Mouse (Mus musculus) thymus, adult 2 months (tissue): Measurements from ENCODE around the gene Tmem121. TPM values are rescaled to one million over a fixed set of nuclear protein-coding genes. Genes with fewer than 3 reads are reported as not detected.

Source experiments
- DNase-seq: peaks from one replicate; pipeline ENCODE4 v3.0.0; 2021
- H3K27ac ChIP-seq: fragments of 200-500 bp; 2 replicates; pipeline ENCODE4 v1.5.1; 2012; ENCODE audit warnings: low read length, control low read depth; ENCODE audit not compliant: control insufficient read depth, insufficient read depth
- H3K27me3 ChIP-seq: fragments of 200-500 bp; 2 replicates; pipeline ENCODE4 v1.6.1; 2012; ENCODE audit warnings: mild to moderate bottlenecking, low read length, moderate library complexity, mixed read lengths; ENCODE audit not compliant: control insufficient read depth, insufficient read depth
- H3K36me3 ChIP-seq: fragments of 200-500 bp; 2 replicates; pipeline ENCODE4 v1.6.1; 2012; ENCODE audit warnings: mild to moderate bottlenecking, low read length, moderate library complexity; ENCODE audit not compliant: control insufficient read depth, insufficient read depth
- H3K4me1 ChIP-seq: fragments of 200-500 bp; replicated peaks from 2 replicates; pipeline ENCODE4 v1.6.1; 2012; ENCODE audit warnings: low read length; ENCODE audit not compliant: control insufficient read depth, insufficient read depth
- H3K4me3 ChIP-seq: fragments of 200-500 bp; 2 replicates; pipeline ENCODE4 v1.5.1; 2012; ENCODE audit warnings: mild to moderate bottlenecking, low read length, control low read depth, moderate library complexity; ENCODE audit not compliant: control insufficient read depth, insufficient read depth
- CTCF ChIP-seq: fragments of 200-500 bp; IDR thresholded peaks from 2 replicates; pipeline ENCODE4 v1.5.1; 2012; ENCODE audit warnings: mild to moderate bottlenecking, control low read depth, low read length, moderate library complexity, borderline replicate concordance; ENCODE audit not compliant: control insufficient read depth, poor library complexity, insufficient read depth; ENCODE audit errors: extremely low read depth
- POLR2A ChIP-seq: fragments of 200-500 bp; IDR thresholded peaks from 2 replicates; pipeline ENCODE4 v1.6.1; 2012; ENCODE audit warnings: mild to moderate bottlenecking, low read length, control low read depth, moderate library complexity; ENCODE audit not compliant: control insufficient read depth, poor library complexity, insufficient read depth; ENCODE audit errors: extremely low read depth
- WGBS: fragments of 180-500 bp; shearing (Covaris S2); methylation state at CpG from one replicate; pipeline ENCODE4 v1.1.7; 2018; 5-methylcytosine and 5-hydroxymethylcytosine counted together
- polyA plus RNA-seq: library from polyadenylated mRNA; depleted of rRNA; stranded (reverse); fragments of >200 nt; gene quantifications from 2 replicates; pipeline ENCODE4 v1.2.3, GENCODE M21; 2012

Tmem121 gene
- polyA plus RNA-seq, 1 experiment = 47.6 TPM

GRCm38 (mm10) chr12:113201301-113201700 is 15.6 kb downstream of the Tmem121 start:
- TF ChIP-seq CTCF = no peak
- TF ChIP-seq POLR2A = no peak
- Histone ChIP-seq H3K27ac (no peak overlapping the region), H3K36me3 (no peaks in the 10 kb centered on the region), H3K4me3 (no peak overlapping the region), H3K27me3 (no peaks in the 10 kb centered on the region), H3K4me1 (no peaks in the 10 kb centered on the region)
- 96% methylated on average over 4 of the region's 4 CpGs for WGBS
- DNase-seq = no peak

- TF ChIP-seq CTCF (no peak), POLR2A (no peak)
- Histone ChIP-seq H3K27ac (no peak overlapping the region), H3K4me3 (no peak overlapping the region), H3K36me3 (no peaks in the 10 kb centered on the region), H3K27me3 (no peaks in the 10 kb centered on the region), H3K4me1 (no peaks in the 10 kb centered on the region)
- no peak for DNase-seq
Measured at GRCm38 (mm10) chr12:113202008-113202407, 16.3 kb downstream of the Tmem121 start.

GRCm38 (mm10) chr12:113203522-113203921 is 17.8 kb downstream of the Tmem121 start:
- Histone ChIP-seq H3K36me3 (no peaks in the 10 kb centered on the region), H3K27ac (no peak overlapping the region), H3K4me1 (no peaks in the 10 kb centered on the region), H3K27me3 (no peaks in the 10 kb centered on the region), H3K4me3 (no peak overlapping the region)
- no peak for DNase-seq
- WGBS = 89% methylated on average over 7 of the region's 7 CpGs
- TF ChIP-seq POLR2A = no peak
- TF ChIP-seq CTCF = no peak

- TF ChIP-seq CTCF = no peak
- no peak for TF ChIP-seq POLR2A
- no peaks in the 10 kb centered on the region for H3K36me3 ChIP-seq
- H3K4me3 ChIP-seq = no peak overlapping the region
- WGBS = 93% methylated on average over 7 of the region's 7 CpGs
- DNase-seq = no peak
- H3K4me1 ChIP-seq = no peaks in the 10 kb centered on the region
- H3K27me3 ChIP-seq = no peaks in the 10 kb centered on the region
- no peak overlapping the region for H3K27ac ChIP-seq
Measured at GRCm38 (mm10) chr12:113205251-113205942, 19.7 kb downstream of the Tmem121 start.

- Histone ChIP-seq H3K4me3 (no peak overlapping the region), H3K27ac (no peak overlapping the region), H3K4me1 (no peaks in the 10 kb centered on the region), H3K36me3 (no peaks in the 10 kb centered on the region), H3K27me3 (no peaks in the 10 kb centered on the region)
- no peak for DNase-seq
- 88% methylated on average over 6 of the region's 6 CpGs for WGBS
- TF ChIP-seq POLR2A = no peak
- no peak for TF ChIP-seq CTCF
Measured at GRCm38 (mm10) chr12:113207737-113208136, 22.0 kb downstream of the Tmem121 start.

GRCm38 (mm10) chr12:113210586-113211378 is 25.1 kb downstream of the Tmem121 start:
- H3K27ac ChIP-seq = no peak overlapping the region
- no peaks in the 10 kb centered on the region for H3K4me1 ChIP-seq
- H3K4me3 ChIP-seq = no peak overlapping the region
- TF ChIP-seq CTCF (no peak), POLR2A (no peak)
- no peak for DNase-seq
- no peaks in the 10 kb centered on the region for H3K36me3 ChIP-seq
- 95% methylated on average over 17 of the region's 17 CpGs for WGBS
- H3K27me3 ChIP-seq = no peaks in the 10 kb centered on the region
